Mouse (Mus musculus) CD4-positive, CD25-positive, alpha-beta regulatory T cell (primary cell): Measurements from ENCODE around the gene 1700020D05Rik. TPM values are rescaled to one million over a fixed set of nuclear protein-coding genes. Genes with fewer than 3 reads are reported as not detected.

Source experiments
- polyA plus RNA-seq: library from polyadenylated mRNA; unstranded; fragments of 100-300 nt; shearing (Covaris generic); gene quantifications from one replicate; pipeline ENCODE4 v1.2.1, GENCODE M21; 2017

Gene 1700020D05Rik
- not detected for polyA plus RNA-seq

GRCm38 (mm10) chr19:5503687-5504086, at the start of gene 1700020D05Rik:
Gene 1700020D05Rik, minus strand, starts transcription at chr19:5503787.

DNA sequence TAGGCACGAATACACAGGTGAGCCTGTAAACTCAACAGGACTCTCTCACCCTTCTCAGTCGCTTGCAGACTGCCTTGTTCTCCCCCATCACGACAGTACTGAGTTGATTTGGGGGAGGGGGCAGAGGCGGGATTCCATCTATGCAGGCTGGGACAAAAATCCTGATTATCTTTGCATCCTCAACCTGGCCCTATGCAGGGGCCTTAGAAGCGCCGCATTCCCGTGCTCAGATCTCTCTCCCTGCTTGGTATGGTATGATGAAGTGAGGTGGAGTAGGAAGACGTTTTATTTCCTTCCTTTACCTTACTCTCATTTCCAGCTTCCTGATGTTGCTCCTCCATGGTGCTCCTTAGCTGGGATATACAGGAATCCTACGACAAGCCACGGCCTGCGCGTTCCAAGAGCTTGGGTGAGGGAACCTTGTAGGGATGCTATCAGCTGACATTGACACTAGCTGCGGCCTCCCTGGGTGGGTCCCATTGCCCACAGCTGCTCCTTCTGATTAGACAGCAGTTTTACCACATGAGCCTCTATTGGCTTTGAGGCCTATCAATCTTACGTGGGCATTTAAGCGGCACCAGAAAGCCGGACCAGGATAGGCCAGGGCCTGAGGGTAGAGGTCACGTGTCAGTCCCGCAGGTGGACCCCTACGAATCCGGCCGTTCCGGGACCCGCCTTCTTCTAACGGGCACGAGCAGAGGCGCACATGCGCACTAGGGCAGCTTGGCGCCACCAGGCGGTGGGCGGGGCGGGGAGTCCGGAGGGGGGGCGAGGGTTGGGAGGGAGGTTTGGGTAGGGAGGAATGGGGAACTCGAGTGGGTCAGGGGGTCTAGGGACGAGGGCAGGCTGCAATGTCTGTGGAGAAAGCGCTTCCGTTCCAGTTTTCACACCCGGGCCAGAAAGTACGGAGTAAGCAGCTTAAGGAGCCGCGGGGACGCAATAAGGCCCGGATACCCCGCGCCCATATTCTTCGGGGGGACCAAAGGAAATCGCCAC, 6.7 kb upstream of the 1700020D05Rik start, which contains the start of gene Snx32:
TSS of gene Snx32 (minus strand) at position 508 of the 996 bp plus-strand sequence.

GRCm38 (mm10) chr19:5490313-5490897, 13.2 kb downstream of the 1700020D05Rik start, which contains the start of gene Cfl1:
Gene Cfl1, plus strand, starts transcription at chr19:5490455.

DNA sequence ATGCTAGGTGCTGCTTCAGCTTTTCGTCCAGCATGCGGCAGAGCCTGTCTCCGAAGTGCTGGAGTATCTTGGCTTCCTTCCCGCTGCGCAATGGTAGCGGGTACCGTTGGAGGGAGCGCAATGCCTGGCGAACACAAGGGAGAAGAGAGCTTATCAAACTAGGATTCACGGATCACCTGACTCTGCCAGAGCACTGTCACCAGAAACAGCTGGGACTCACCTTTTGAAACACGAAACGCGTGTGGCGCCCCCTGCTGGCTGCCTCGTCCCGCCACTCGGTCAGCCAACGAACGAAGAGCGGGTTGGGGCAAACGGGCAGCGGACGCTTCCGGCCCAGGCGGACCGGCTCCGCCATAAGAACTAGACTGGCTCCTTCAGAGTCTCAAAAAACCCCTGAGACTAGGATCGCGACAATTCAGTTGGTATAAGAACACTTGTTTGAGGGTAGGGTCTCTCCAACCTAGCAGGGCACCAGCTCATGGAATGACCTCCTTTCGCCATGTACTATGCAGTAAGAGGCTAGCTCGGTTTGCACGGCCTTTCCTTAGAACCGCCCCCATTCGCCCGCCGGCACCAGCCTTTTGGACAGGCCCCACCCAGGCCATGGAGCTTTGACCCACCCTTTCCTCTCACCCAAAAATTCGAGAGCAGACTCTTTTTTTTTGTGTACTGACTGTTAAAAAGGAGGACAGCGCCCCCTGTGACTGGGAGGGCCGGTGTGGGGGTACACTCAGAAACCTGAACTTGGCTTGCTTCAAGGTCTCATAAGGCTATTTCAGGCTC, 15.6 kb downstream of the 1700020D05Rik start, which contains the start of gene Mus81:
TSS of gene Mus81 (minus strand) at position 635 of the 783 bp plus-strand sequence.

DNA sequence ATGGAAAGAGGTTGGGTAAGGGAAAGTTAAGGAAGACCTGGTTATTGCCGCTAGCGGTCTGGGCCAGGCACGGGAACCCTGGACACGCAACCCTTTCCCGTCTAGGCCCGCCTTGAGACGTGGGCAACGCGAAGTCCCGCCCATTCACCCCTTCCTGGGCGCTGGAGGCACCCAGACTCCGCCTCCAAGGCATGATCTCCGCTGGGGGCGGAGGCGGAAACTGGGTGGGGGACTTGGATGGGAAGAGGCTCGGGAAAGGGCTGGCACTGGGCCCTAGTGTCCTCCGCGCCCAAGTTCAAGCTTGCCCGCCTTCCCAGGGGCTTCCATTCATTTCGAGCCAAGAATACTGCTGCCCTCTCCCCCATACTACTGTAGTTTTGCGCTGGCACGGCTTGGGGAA, 29.9 kb downstream of the 1700020D05Rik start, which contains the start of gene Efemp2:
TSS of gene Efemp2 (plus strand) at position 235 of the 400 bp plus-strand sequence.

DNA sequence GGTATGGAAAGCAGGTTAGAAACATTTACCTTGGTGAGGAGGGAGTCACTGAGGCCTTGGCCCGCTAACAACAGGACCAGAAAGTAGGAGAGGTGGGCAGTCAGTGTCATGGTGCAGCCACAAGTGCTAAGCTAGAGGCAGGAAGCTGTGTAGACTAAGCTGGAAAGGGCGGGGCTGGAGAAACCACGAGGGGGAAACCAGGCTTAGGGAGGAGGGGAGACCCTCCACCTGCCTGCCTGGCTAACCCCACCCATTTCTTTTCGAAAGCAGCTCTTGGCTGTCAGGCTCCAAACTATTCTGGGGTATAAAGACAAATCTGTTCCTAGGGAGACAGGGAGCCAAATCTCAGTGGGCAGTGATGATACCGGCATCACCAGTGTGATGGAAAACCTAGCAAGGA, 35.2 kb downstream of the 1700020D05Rik start, which contains the start of gene Ctsw:
TSS of gene Ctsw (minus strand) at position 134 of the 400 bp plus-strand sequence.

DNA sequence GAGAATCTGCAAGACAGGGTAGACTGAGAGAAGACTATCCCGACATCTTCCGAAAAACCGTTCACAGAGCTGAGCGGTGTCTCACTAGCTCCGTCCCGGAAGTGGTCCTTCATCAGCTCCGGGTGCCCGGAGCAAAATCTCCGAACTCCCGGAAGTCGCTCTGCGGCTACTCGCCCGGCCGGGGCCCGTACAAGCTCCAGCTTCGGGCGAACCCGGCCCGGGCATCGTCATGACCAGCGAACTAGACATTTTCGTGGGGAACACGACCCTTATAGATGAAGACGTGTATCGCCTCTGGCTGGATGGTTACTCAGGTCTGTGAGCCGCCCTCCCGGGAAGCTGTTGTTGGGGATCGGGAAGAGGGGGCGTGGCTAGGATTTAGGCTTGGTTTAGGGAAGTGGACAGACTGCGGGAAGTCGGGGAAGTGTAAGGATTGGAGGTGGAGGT, 43.1 kb downstream of the 1700020D05Rik start, which contains the start of gene Fibp:
TSS of gene Fibp (plus strand) at position 151 of the 447 bp plus-strand sequence.

DNA sequence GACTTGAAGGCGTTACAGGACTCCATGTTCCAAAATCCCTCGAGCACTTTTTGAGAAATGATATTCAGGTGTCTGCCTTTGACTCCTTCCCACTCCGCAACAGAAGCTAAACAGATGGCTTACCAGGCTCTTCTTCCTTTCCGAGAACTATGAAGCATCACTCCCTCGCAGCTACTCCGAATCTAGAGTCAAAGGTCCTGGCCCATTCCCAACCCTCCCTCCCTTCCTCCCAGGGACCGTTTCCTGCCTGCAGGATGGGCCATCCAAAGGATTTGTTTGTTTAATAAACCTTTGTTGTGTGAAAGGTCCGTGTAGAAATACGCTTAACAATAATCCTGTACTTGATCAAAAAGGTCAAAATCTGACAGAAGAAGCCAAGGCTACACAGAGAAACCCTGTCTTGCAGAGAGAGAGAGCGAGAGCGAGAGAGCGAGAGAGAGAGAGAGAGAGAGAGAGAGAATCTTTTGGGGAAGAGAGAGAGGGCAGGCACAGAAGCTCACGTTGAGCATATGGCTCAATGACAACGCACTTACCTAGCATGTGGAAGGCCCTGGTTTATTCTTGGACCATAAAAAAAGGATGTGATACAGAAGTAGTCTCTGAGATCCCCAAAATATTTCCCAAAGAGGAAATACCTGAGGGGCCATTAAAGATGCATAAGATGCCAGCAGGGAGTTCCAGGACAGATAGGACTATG, 45.7 kb downstream of the 1700020D05Rik start, which contains the start of gene Ccdc85b:
TSS of gene Ccdc85b (minus strand) at position 149 of the 697 bp plus-strand sequence.

Other genes with a start within 250 kb of the 1700020D05Rik start
- gene Pacs1, start 230.7 kb downstream of the 1700020D05Rik start, polyA plus RNA-seq = 134 TPM
- 354 TPM for gene Sf3b2, start 208.3 kb downstream of the 1700020D05Rik start, polyA plus RNA-seq
- gene Gal3st3, start 205.5 kb downstream of the 1700020D05Rik start, polyA plus RNA-seq = 0.20 TPM
- gene Catsper1, start 168.0 kb downstream of the 1700020D05Rik start, polyA plus RNA-seq = not detected
- gene Cst6, start 154.2 kb downstream of the 1700020D05Rik start, polyA plus RNA-seq = 0.91 TPM
- gene Eif1ad, start 137.0 kb downstream of the 1700020D05Rik start, polyA plus RNA-seq = 63.2 TPM
- gene Banf1, start 136.6 kb downstream of the 1700020D05Rik start, polyA plus RNA-seq = 304 TPM
- gene Sart1, start 115.1 kb downstream of the 1700020D05Rik start, polyA plus RNA-seq = 213 TPM
- 0.85 TPM for gene Tsga10ip, start 101.3 kb downstream of the 1700020D05Rik start, polyA plus RNA-seq
- gene Drap1, start 78.8 kb downstream of the 1700020D05Rik start, polyA plus RNA-seq = 225 TPM
- gene AI837181, start 78.6 kb downstream of the 1700020D05Rik start, polyA plus RNA-seq = 42.6 TPM
- not detected for gene Fosl1, start 56.2 kb downstream of the 1700020D05Rik start, polyA plus RNA-seq
- 12.2 TPM for gene Ccdc85b, start 45.9 kb downstream of the 1700020D05Rik start, polyA plus RNA-seq
- gene Fibp, start 43.2 kb downstream of the 1700020D05Rik start, polyA plus RNA-seq = 166 TPM
- 225 TPM for gene Ctsw, start 35.3 kb downstream of the 1700020D05Rik start, polyA plus RNA-seq
- 1.9 TPM for gene Efemp2, start 29.8 kb downstream of the 1700020D05Rik start, polyA plus RNA-seq
- 81.5 TPM for gene Mus81, start 15.4 kb downstream of the 1700020D05Rik start, polyA plus RNA-seq
- gene Cfl1, start 13.3 kb downstream of the 1700020D05Rik start, polyA plus RNA-seq = 3,756 TPM
- 17.4 TPM for gene Snx32, start 6.8 kb upstream of the 1700020D05Rik start, polyA plus RNA-seq
- gene Ovol1, start 56.9 kb upstream of the 1700020D05Rik start, polyA plus RNA-seq = not detected
- gene Ap5b1, start 64.2 kb upstream of the 1700020D05Rik start, polyA plus RNA-seq = 18.3 TPM
- 127 TPM for gene Rnaseh2c, start 98.1 kb upstream of the 1700020D05Rik start, polyA plus RNA-seq
- gene Kat5, start 106.5 kb upstream of the 1700020D05Rik start, polyA plus RNA-seq = 56.1 TPM
- gene Rela, start 133.7 kb upstream of the 1700020D05Rik start, polyA plus RNA-seq = 180 TPM
- gene Sipa1, start 159.9 kb upstream of the 1700020D05Rik start, polyA plus RNA-seq = 265 TPM
- gene Map3k11, start 185.0 kb upstream of the 1700020D05Rik start, polyA plus RNA-seq = 69.2 TPM
- gene Pcnx3, start 185.1 kb upstream of the 1700020D05Rik start, polyA plus RNA-seq = 55.9 TPM
- 1.5 TPM for gene Kcnk7, start 200.6 kb upstream of the 1700020D05Rik start, polyA plus RNA-seq
- gene Ehbp1l1, start 222.5 kb upstream of the 1700020D05Rik start, polyA plus RNA-seq = 51.3 TPM
- gene Fam89b, start 225.9 kb upstream of the 1700020D05Rik start, polyA plus RNA-seq = 107 TPM
- gene Ltbp3, start 237.1 kb upstream of the 1700020D05Rik start, polyA plus RNA-seq = 0.48 TPM